Comparison of ENCODE assay signal across 27 mouse cellular contexts in genomic region chr1:46048188-46048587, GRCm38 (mm10). TPM values are rescaled to one million over a fixed set of nuclear protein-coding genes. Genes with fewer than 3 reads are reported as not detected.
"Had no signal": no experiment of that assay in that cellular context is flagged by ENCODE, and none has a peak within 500 bp of the region (broad histone marks: within the 10 kb centered on the region; RNA-seq: fewer than 3 reads in every experiment).

No protein-coding gene starts in this region.

- H3K4me3 ChIP-seq: gastrocnemius, adult 2 months; heart, embryonic 10.5 days; heart, embryonic 12.5 days; hindbrain, embryonic 10.5 days; hindbrain, embryonic 12.5 days; kidney, embryonic 15.5 days; limb, embryonic 13.5 days; limb, embryonic 15.5 days; liver, embryonic 13.5 days had no signal

- H3K36me3 ChIP-seq: heart, embryonic 10.5 days; heart, embryonic 12.5 days; hindbrain, embryonic 10.5 days; hindbrain, embryonic 12.5 days; kidney, embryonic 15.5 days; limb, embryonic 13.5 days; limb, embryonic 15.5 days; liver, embryonic 13.5 days had no signal

- H3K27me3 ChIP-seq: heart, embryonic 12.5 days; hindbrain, embryonic 12.5 days; kidney, embryonic 15.5 days; limb, embryonic 13.5 days; limb, embryonic 15.5 days; liver, embryonic 13.5 days had no signal

- H3K27ac ChIP-seq: gastrocnemius, adult 2 months; heart, embryonic 10.5 days; hindbrain, embryonic 10.5 days; hindbrain, embryonic 12.5 days; hindbrain, embryonic 14.5 days; kidney, embryonic 15.5 days; kidney, postnatal 0 days; limb, embryonic 13.5 days; limb, embryonic 15.5 days; liver, embryonic 13.5 days had no signal

- H3K9ac ChIP-seq: heart, embryonic 12.5 days; hindbrain, embryonic 12.5 days; hindbrain, embryonic 14.5 days; kidney, embryonic 15.5 days; limb, embryonic 13.5 days; limb, embryonic 15.5 days; liver, embryonic 13.5 days had no signal

- ATAC-seq: hindbrain, embryonic 16.5 days; inflammation-experienced regulatory T-cells, adult 6 months had no signal

- H3K4me1 ChIP-seq: heart, embryonic 10.5 days; heart, embryonic 12.5 days; hindbrain, embryonic 10.5 days; hindbrain, embryonic 12.5 days; kidney, embryonic 15.5 days; limb, embryonic 13.5 days; limb, embryonic 15.5 days; liver, embryonic 13.5 days had no signal

- H3K4me2 ChIP-seq: heart, embryonic 12.5 days; hindbrain, embryonic 12.5 days; hindbrain, embryonic 14.5 days; kidney, embryonic 15.5 days; limb, embryonic 13.5 days; limb, embryonic 15.5 days; liver, embryonic 13.5 days had no signal

- DNase-seq: gastrocnemius, adult 2 months; gastrocnemius, postnatal 10 days; gastrocnemius, postnatal 25 days; heart, adult 18-20 months; heart, postnatal 10 days; heart, postnatal 4 days; kidney, adult 11 months; kidney, adult 2 months; kidney, adult 9 months; kidney, postnatal 14 days; kidney, postnatal 36 days; layer of hippocampus, adult 9-11 months; layer of hippocampus, postnatal 36 days; left cerebral cortex, postnatal 4 days; liver, embryonic 13.5 days had no signal

- H3K9me3 ChIP-seq: heart, embryonic 10.5 days; heart, embryonic 12.5 days; hindbrain, embryonic 10.5 days; hindbrain, embryonic 12.5 days; kidney, embryonic 15.5 days; limb, embryonic 13.5 days; limb, embryonic 15.5 days; liver, embryonic 13.5 days had no signal

RNA-seq across cellular contexts. Expression of gene Dnah7b, which starts 17.9 kb away (rescaled TPM):
- total RNA-seq: granulocyte monocyte progenitor cell, adult 5-6 weeks had no signal
